Mouse (Mus musculus): ENCODE data around the gene Srrm3. TPM values are rescaled to one million over a fixed set of nuclear protein-coding genes. Genes with fewer than 3 reads are reported as not detected.

Srrm3 gene
- not detected in 2 replicates for polyA plus RNA-seq (2012; ENCODE audit: insufficient read depth, insufficient read length, missing spikeins)

GRCm38 (mm10) chr5:135806555-135807262 lies at the start of gene Srrm3:
Srrm3 (plus strand) TSS chr5:135806890.
- no peak for TF ChIP-seq POLR2A (IDR thresholded peaks at IDR 0.05; ENCODE audit: borderline replicate concordance, low read depth, low read length)
- TF ChIP-seq CTCF (IDR thresholded peaks at IDR 0.05; ENCODE audit: low read depth, low read length): peak; percentile 92
- Histone ChIP-seq H3K4me3 (ENCODE audit: insufficient read depth, low read length) (no peak within 1 kb of the TSS), H3K27ac (ENCODE audit: insufficient read depth, low read depth, low read length) (no peak within 1 kb of the TSS), H3K4me1 (ENCODE audit: control insufficient read depth, insufficient read depth, low read length) (no peaks in the 10 kb centered on the region)

GRCm38 (mm10) chr5:135761881-135762280 lies 44.8 kb upstream of the Srrm3 start:
- Histone ChIP-seq H3K4me1 (ENCODE audit: control insufficient read depth, insufficient read depth, low read length) (no peaks in the 10 kb centered on the region), H3K27ac (ENCODE audit: insufficient read depth, low read depth, low read length) (no peak overlapping the region), H3K4me3 (ENCODE audit: insufficient read depth, low read length) (no peak overlapping the region)
- no peak for TF ChIP-seq POLR2A (IDR thresholded peaks at IDR 0.05; ENCODE audit: borderline replicate concordance, low read depth, low read length)
- TF ChIP-seq CTCF (IDR thresholded peaks at IDR 0.05; ENCODE audit: low read depth, low read length): no peak

- TF ChIP-seq CTCF (IDR thresholded peaks at IDR 0.05; ENCODE audit: low read depth, low read length): peak; percentile 88
- no peak for TF ChIP-seq POLR2A (IDR thresholded peaks at IDR 0.05; ENCODE audit: borderline replicate concordance, low read depth, low read length)
- Histone ChIP-seq H3K4me1 (ENCODE audit: control insufficient read depth, insufficient read depth, low read length) (no peaks in the 10 kb centered on the region), H3K27ac (ENCODE audit: insufficient read depth, low read depth, low read length) (no peak overlapping the region), H3K4me3 (ENCODE audit: insufficient read depth, low read length) (no peak overlapping the region)
These were observed 43.2 kb upstream of the Srrm3 start for GRCm38 (mm10) chr5:135763526-135763925.

GRCm38 (mm10) chr5:135764971-135765370 lies 41.7 kb upstream of the Srrm3 start:
- no peaks in the 10 kb centered on the region for H3K4me1 ChIP-seq (ENCODE audit: control insufficient read depth, insufficient read depth, low read length)
- H3K4me3 ChIP-seq (ENCODE audit: insufficient read depth, low read length): no peak overlapping the region
- TF ChIP-seq CTCF (IDR thresholded peaks at IDR 0.05; ENCODE audit: low read depth, low read length): no peak
- no peak for TF ChIP-seq POLR2A (IDR thresholded peaks at IDR 0.05; ENCODE audit: borderline replicate concordance, low read depth, low read length)
- no peak overlapping the region for H3K27ac ChIP-seq (ENCODE audit: insufficient read depth, low read depth, low read length)

GRCm38 (mm10) chr5:135772519-135772918 lies 34.2 kb upstream of the Srrm3 start:
- Histone ChIP-seq H3K27ac (ENCODE audit: insufficient read depth, low read depth, low read length) (no peak overlapping the region), H3K4me1 (ENCODE audit: control insufficient read depth, insufficient read depth, low read length) (peaks cover 19% of the 10 kb centered on the region), H3K4me3 (ENCODE audit: insufficient read depth, low read length) (no peak overlapping the region)
- no peak for TF ChIP-seq POLR2A (IDR thresholded peaks at IDR 0.05; ENCODE audit: borderline replicate concordance, low read depth, low read length)
- no peak for TF ChIP-seq CTCF (IDR thresholded peaks at IDR 0.05; ENCODE audit: low read depth, low read length)

GRCm38 (mm10) chr5:135776546-135776945 lies 30.1 kb upstream of the Srrm3 start:
- TF ChIP-seq POLR2A (IDR thresholded peaks at IDR 0.05; ENCODE audit: borderline replicate concordance, low read depth, low read length) (no peak), CTCF (IDR thresholded peaks at IDR 0.05; ENCODE audit: low read depth, low read length) (no peak)
- Histone ChIP-seq H3K4me1 (ENCODE audit: control insufficient read depth, insufficient read depth, low read length) (peaks cover 38% of the 10 kb centered on the region), H3K4me3 (ENCODE audit: insufficient read depth, low read length) (no peak overlapping the region), H3K27ac (ENCODE audit: insufficient read depth, low read depth, low read length) (no peak overlapping the region)

GRCm38 (mm10) chr5:135777796-135778470 lies 28.8 kb upstream of the Srrm3 start, which contains the start of gene Styxl1:
Styxl1 (minus strand) TSS chr5:135778385.
- H3K4me3 ChIP-seq (ENCODE audit: insufficient read depth, low read length): peak within 1 kb of the TSS; percentile 70
- no peak for TF ChIP-seq POLR2A (IDR thresholded peaks at IDR 0.05; ENCODE audit: borderline replicate concordance, low read depth, low read length)
- no peak for TF ChIP-seq CTCF (IDR thresholded peaks at IDR 0.05; ENCODE audit: low read depth, low read length)
- peaks cover 31% of the 10 kb centered on the region for H3K4me1 ChIP-seq (ENCODE audit: control insufficient read depth, insufficient read depth, low read length)
- H3K27ac ChIP-seq (ENCODE audit: insufficient read depth, low read depth, low read length): peak within 1 kb of the TSS; percentile 84

GRCm38 (mm10) chr5:135778471-135779445 lies 27.9 kb upstream of the Srrm3 start, which contains the start of gene Mdh2:
Mdh2 (plus strand) TSS chr5:135778480.
- Histone ChIP-seq H3K27ac (ENCODE audit: insufficient read depth, low read depth, low read length) (peak within 1 kb of the TSS; percentile 84), H3K4me1 (ENCODE audit: control insufficient read depth, insufficient read depth, low read length) (peaks cover 31% of the 10 kb centered on the region), H3K4me3 (ENCODE audit: insufficient read depth, low read length) (peak within 1 kb of the TSS; percentile 70)
- TF ChIP-seq POLR2A (IDR thresholded peaks at IDR 0.05; ENCODE audit: borderline replicate concordance, low read depth, low read length) (0 out of 2 replicates have a peak, but pooled peaks have one; percentile 6), CTCF (IDR thresholded peaks at IDR 0.05; ENCODE audit: low read depth, low read length) (no peak)

GRCm38 (mm10) chr5:135780331-135780730 lies 26.4 kb upstream of the Srrm3 start:
- H3K27ac ChIP-seq (ENCODE audit: insufficient read depth, low read depth, low read length): peak overlapping the region; percentile 15; the same call in 1 of the 2 replicates
- TF ChIP-seq POLR2A (IDR thresholded peaks at IDR 0.05; ENCODE audit: borderline replicate concordance, low read depth, low read length) (no peak), CTCF (IDR thresholded peaks at IDR 0.05; ENCODE audit: low read depth, low read length) (no peak)
- H3K4me1 ChIP-seq (ENCODE audit: control insufficient read depth, insufficient read depth, low read length): peaks cover 31% of the 10 kb centered on the region
- H3K4me3 ChIP-seq (ENCODE audit: insufficient read depth, low read length): peak overlapping the region; percentile 69
